Mouse (Mus musculus) forebrain, embryonic 12.5 days (tissue): Measurements from ENCODE around the gene Id3. TPM values are rescaled to one million over a fixed set of nuclear protein-coding genes. Genes with fewer than 3 reads are reported as not detected.
"Not testable (repeated sequence)": the region's sequence is repeated elsewhere in the genome, so short reads cannot be mapped to it uniquely, and the experiment has no call there.

ENCODE experiments used
- ATAC-seq: fragments of 200-750 bp; cut with Nextera tagmentation; 2 replicates; pipeline ENCODE4 v1.8.0; 2017; ENCODE audit warnings: moderate TSS enrichment; ENCODE audit not compliant: low FRiP score
- H3K27ac ChIP-seq: fragments of 300-500 bp; sonication (generic); 2 replicates; pipeline ENCODE4 v1.5.1; 2016; ENCODE audit warnings: mild to moderate bottlenecking
- H3K27me3 ChIP-seq: fragments of 300-500 bp; sonication (generic); 2 replicates; pipeline ENCODE4 v1.6.1; 2016; ENCODE audit warnings: mild to moderate bottlenecking
- H3K36me3 ChIP-seq: fragments of 300-500 bp; sonication (generic); replicated peaks from 2 replicates; pipeline ENCODE4 v1.6.1; 2016; ENCODE audit warnings: mild to moderate bottlenecking
- H3K4me1 ChIP-seq: fragments of 300-500 bp; sonication (generic); 2 replicates; pipeline ENCODE4 v1.6.1; 2016
- H3K4me2 ChIP-seq: fragments of 300-500 bp; sonication (generic); 2 replicates; pipeline ENCODE4 v1.6.1; 2016; ENCODE audit warnings: mild to moderate bottlenecking, moderate library complexity
- H3K4me3 ChIP-seq: fragments of 300-500 bp; sonication (generic); replicated peaks from 2 replicates; pipeline ENCODE4 v1.5.1; 2016; ENCODE audit warnings: mild to moderate bottlenecking
- H3K9ac ChIP-seq: fragments of 300-500 bp; sonication (generic); 2 replicates; pipeline ENCODE4 v1.6.1; 2016; ENCODE audit warnings: mild to moderate bottlenecking
- H3K9me3 ChIP-seq: fragments of 300-500 bp; sonication (generic); 2 replicates; pipeline ENCODE4 v1.6.1; 2016
- WGBS: fragments of 180-500 bp; shearing (Covaris S2); methylation state at CpG from one replicate; pipeline ENCODE4 v1.1.7; 2016; 5-methylcytosine and 5-hydroxymethylcytosine counted together
- polyA plus RNA-seq: library from polyadenylated mRNA; unstranded; fragments of >200 nt; fragmentation: Nextera tagmentation; extraction: Ambion mirVana; gene quantifications from 2 replicates; pipeline ENCODE4 v1.2.1, GENCODE M21; 2016

Id3 gene
- 173 and 228 TPM in 2 replicates for polyA plus RNA-seq

GRCm38 (mm10) chr4:136143193-136143976 is at the start of gene Id3:
Gene Id3, plus strand, starts transcription at chr4:136143497.
- Histone ChIP-seq H3K4me1 (peaks cover 95% of the 10 kb centered on the region), H3K27me3 (peaks cover 31% of the 10 kb centered on the region), H3K9me3 (no peaks in the 10 kb centered on the region), H3K36me3 (no peaks in the 10 kb centered on the region), H3K4me3 (peak within 1 kb of the TSS; percentile 62), H3K27ac (peak within 1 kb of the TSS; percentile 83), H3K4me2 (peak within 1 kb of the TSS; percentile 79), H3K9ac (peak within 1 kb of the TSS; percentile 81)
- WGBS: under 1% methylated on average over 39 of the region's 39 CpGs
- ATAC-seq: peak; percentile 85

DNA sequence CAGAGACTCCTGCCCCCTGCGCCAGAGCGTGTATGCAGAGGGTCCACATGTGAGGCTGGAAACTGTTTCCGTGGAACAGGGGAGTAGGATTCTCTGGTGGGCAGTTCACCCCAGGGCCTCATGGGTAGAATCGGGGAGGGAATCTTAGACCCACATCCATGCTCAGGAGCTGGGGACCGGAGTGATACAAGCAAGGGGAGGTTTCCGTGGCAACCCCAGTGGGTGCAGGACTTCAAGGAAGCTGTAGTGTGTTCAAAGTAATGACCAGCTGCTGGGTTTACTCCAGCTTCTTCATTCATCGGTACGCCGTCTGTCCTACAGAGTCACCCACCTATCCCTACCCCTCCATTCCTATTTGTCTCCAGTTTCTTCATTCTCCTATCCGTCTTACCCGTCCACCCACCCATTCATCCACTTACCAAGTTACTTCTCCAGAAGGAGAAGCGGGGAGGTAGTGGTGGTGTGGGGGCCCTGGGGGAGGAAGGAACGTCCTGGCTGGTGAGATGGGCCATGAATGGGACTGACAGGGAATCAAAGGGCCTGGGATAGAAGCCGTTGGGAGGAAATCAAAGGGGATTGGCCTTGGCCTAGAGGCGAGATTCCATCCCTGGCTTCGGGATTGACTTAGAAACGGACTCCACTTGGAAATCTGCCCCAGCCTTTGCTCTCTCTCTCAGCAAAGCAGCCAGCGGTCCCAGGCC is 48.6 kb upstream of the Id3 start:
- 75% methylated on average over 18 of the region's 18 CpGs for WGBS
- no peaks in the 10 kb centered on the region for H3K9me3 ChIP-seq
- no peak overlapping the region for H3K27ac ChIP-seq
- no peak overlapping the region for H3K4me3 ChIP-seq
- no peaks in the 10 kb centered on the region for H3K36me3 ChIP-seq
- no peaks in the 10 kb centered on the region for H3K27me3 ChIP-seq
- peaks cover 14% of the 10 kb centered on the region; the same call in 1 of the 2 replicates for H3K4me1 ChIP-seq
- no peak overlapping the region for H3K9ac ChIP-seq
- no peak for ATAC-seq
- H3K4me2 ChIP-seq: no peak overlapping the region

DNA sequence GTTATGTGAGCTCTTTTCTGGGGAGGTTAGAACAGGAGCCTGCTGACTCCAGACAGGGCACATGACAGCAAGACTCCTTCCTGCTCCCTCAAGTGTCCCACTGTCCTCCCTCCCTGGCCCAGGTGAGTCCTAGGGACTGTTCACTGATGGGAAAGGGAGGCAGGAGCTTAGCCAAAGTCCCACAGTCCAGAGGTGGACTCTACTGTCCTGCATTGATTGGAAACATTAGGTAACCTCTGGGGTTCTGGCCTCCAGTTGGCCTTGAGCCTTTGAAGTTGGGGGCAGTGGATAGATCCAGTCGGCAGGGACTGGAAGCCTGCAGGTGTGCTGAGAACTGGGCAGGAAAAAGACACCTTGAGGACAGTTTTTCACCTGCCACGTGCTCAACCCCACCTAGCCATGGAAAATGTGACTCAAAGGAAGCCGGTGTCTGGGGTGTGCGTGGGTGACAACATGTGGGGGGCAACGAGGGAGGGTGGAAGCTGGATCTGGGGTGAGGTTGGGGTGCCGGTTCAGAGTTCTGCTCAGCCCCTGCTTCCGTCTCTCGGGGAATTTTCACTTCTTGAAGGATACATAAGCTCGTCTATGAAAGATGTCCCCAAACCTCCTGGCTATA is 47.7 kb upstream of the Id3 start:
- Histone ChIP-seq H3K27ac (no peak overlapping the region), H3K36me3 (no peaks in the 10 kb centered on the region), H3K4me1 (peaks cover 14% of the 10 kb centered on the region; the same call in 1 of the 2 replicates), H3K9me3 (no peaks in the 10 kb centered on the region), H3K4me3 (no peak overlapping the region), H3K27me3 (no peaks in the 10 kb centered on the region), H3K9ac (no peak overlapping the region), H3K4me2 (no peak overlapping the region)
- 82% methylated on average over 9 of the region's 9 CpGs for WGBS
- ATAC-seq: no peak

- Histone ChIP-seq H3K36me3 (no peaks in the 10 kb centered on the region), H3K4me1 (peaks cover 14% of the 10 kb centered on the region; the same call in 1 of the 2 replicates), H3K27me3 (no peaks in the 10 kb centered on the region), H3K9ac (no peak overlapping the region), H3K4me2 (no peak overlapping the region), H3K27ac (no peak overlapping the region), H3K4me3 (no peak overlapping the region), H3K9me3 (no peaks in the 10 kb centered on the region)
- no peak for ATAC-seq
- WGBS: 68% methylated on average over 11 of the region's 11 CpGs
Observed at GRCm38 (mm10) chr4:136096446-136097113, 46.7 kb upstream of the Id3 start.

DNA sequence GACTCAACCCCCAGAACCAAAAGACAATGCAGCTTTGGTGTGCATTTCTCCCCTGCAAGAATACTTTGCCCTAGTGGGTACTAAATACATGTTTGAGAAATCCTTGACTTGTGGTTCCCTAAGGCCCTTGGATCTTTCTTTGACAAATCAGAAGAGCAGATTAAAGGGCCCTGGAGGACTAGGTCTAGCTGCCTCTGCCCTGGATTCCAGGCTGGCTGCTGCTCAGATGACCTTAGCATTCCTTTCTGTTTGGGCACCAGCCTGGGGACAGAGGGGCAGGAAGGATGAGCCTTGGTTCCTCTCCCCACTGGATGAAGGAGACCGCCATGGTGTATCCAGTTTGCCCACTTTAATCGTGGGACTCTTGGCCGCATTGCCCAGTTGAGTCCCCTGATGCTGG is 44.9 kb upstream of the Id3 start:
- H3K36me3 ChIP-seq: no peaks in the 10 kb centered on the region
- no peaks in the 10 kb centered on the region for H3K9me3 ChIP-seq
- H3K4me2 ChIP-seq: no peak overlapping the region
- 96% methylated on average over 3 of the region's 3 CpGs for WGBS
- peaks cover 14% of the 10 kb centered on the region; the same call in 1 of the 2 replicates for H3K4me1 ChIP-seq
- H3K4me3 ChIP-seq: no peak overlapping the region
- H3K27ac ChIP-seq: no peak overlapping the region
- H3K9ac ChIP-seq: no peak overlapping the region
- H3K27me3 ChIP-seq: peaks cover 2% of the 10 kb centered on the region; the same call in 1 of the 2 replicates
- ATAC-seq: no peak

- WGBS: 75% methylated on average over 12 of the region's 12 CpGs
Observed at GRCm38 (mm10) chr4:136100396-136101070, 42.8 kb upstream of the Id3 start.

DNA sequence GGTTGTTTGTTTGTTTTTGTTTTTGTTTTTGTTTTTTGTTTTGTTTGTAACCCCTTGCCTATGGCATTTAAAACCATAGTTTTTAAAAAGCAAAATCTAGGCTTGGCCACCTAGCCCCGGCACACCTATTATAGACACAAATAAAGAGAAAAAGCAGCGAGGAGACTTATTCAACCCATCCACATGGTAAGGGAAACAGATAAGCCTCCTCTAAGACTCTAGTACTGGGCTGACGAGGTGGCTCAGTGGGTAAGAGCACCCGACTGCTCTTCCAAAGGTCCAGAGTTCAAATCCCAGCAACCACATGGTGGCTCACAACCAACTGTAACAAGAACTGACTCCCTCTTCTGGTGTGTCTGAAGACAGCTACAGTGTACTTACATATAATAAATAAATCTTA is 41.5 kb upstream of the Id3 start:
- H3K27ac ChIP-seq, H3K36me3 ChIP-seq, H3K9me3 ChIP-seq, H3K4me2 ChIP-seq, H3K9ac ChIP-seq, H3K4me3 ChIP-seq, ATAC-seq: not testable (repeated sequence)
- peaks cover 13% of the 10 kb centered on the region for H3K27me3 ChIP-seq
- H3K4me1 ChIP-seq: peaks cover 13% of the 10 kb centered on the region
- 83% methylated on average over 4 of the region's 4 CpGs for WGBS

More at GRCm38 (mm10) chr4:136100396-136101070, 42.8 kb upstream of the Id3 start:
- H3K4me2 ChIP-seq: no peak overlapping the region
- H3K4me1 ChIP-seq: peaks cover 14% of the 10 kb centered on the region
- H3K9me3 ChIP-seq: no peaks in the 10 kb centered on the region
- no peak overlapping the region for H3K27ac ChIP-seq
- H3K9ac ChIP-seq: no peak overlapping the region
- no peak for ATAC-seq
- no peak overlapping the region for H3K4me3 ChIP-seq
- peaks cover 10% of the 10 kb centered on the region for H3K27me3 ChIP-seq
- H3K36me3 ChIP-seq: no peaks in the 10 kb centered on the region

DNA sequence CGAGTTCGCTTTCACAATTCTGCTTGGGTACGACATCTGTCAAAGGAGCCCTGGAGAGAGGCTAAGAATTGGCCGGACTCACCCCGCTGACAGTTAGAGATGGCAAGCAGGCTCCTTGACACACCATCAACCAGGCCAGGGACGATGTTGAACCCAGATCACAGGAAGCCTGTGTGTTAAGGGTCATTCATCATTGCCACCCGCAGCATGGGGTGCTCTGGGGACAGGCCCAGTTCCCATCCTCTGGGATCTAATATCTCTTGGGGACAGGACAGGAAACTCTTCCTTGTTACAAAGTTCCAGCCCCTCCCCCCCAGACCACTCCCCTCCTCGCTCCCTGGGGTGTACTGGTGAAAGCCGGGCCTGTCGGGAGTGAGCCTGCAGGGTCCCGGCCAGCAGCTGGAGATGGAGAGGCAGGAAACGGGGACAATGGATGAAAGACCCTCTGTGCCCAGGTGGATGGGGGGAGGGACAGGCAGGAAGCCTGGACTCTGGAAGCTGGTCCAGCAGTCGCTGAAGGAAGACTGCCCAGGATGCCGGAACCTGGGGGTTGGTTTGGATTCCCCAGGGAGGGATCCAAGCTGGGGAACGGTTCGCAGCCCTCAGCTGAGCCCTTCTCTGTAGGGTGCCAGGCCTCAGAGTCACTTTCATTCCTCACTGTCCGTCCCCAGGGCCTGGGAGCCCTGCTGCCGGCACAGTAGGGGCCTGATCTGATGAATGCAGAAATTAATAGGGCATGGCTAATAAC is 38.5 kb upstream of the Id3 start:
- ATAC-seq: peak; percentile 44; the same call in 1 of the 2 replicates
- no peaks in the 10 kb centered on the region for H3K36me3 ChIP-seq
- 6% methylated on average over 18 of the region's 18 CpGs for WGBS
- peak overlapping the region; percentile 10; the same call in 1 of the 2 replicates for H3K4me2 ChIP-seq
- 0 out of 2 replicates have a peak overlapping the region, but pooled peaks have one; percentile 51 for H3K27ac ChIP-seq
- no peak overlapping the region for H3K4me3 ChIP-seq
- no peaks in the 10 kb centered on the region for H3K9me3 ChIP-seq
- H3K4me1 ChIP-seq: peaks cover 13% of the 10 kb centered on the region
- peaks cover 13% of the 10 kb centered on the region for H3K27me3 ChIP-seq
- peak overlapping the region; percentile 18; the same call in 1 of the 2 replicates for H3K9ac ChIP-seq

- ATAC-seq: no peak
- Histone ChIP-seq H3K27ac (no peak overlapping the region), H3K4me3 (no peak overlapping the region)
Observed at GRCm38 (mm10) chr4:136106880-136107301, 36.4 kb upstream of the Id3 start.

DNA sequence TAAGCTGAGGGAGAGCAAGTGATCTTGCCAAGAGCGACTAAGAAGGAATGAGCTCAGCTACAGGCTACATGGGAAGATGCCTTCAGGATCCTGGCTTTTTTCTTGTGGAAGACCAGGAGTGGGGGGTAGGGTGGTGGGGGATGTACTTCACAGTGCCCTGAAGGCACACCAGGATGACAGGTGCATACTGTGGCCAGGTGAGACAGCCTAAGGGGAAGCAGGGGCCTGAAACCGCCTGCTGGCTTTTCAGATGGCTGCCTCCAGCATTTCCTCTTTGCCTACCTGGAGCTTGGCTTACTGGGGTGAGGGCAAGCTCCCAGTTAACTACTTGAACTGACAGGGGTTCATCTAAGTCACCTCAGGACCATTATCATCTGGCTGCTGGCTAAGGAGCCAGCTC is 34.1 kb upstream of the Id3 start:
- Histone ChIP-seq H3K36me3 (no peaks in the 10 kb centered on the region), H3K4me3 (no peak overlapping the region), H3K9me3 (no peaks in the 10 kb centered on the region), H3K27ac (no peak overlapping the region; the same call in 1 of the 2 replicates), H3K4me2 (no peak overlapping the region), H3K9ac (no peak overlapping the region), H3K27me3 (peaks cover 5% of the 10 kb centered on the region), H3K4me1 (peaks cover 12% of the 10 kb centered on the region)
- 88% methylated on average over 2 of the region's 2 CpGs for WGBS
- ATAC-seq: no peak

More at GRCm38 (mm10) chr4:136106880-136107301, 36.4 kb upstream of the Id3 start:
- Histone ChIP-seq H3K9me3 (no peaks in the 10 kb centered on the region), H3K27me3 (peaks cover 13% of the 10 kb centered on the region), H3K4me1 (peaks cover 13% of the 10 kb centered on the region), H3K9ac (no peak overlapping the region), H3K4me2 (no peak overlapping the region), H3K36me3 (no peaks in the 10 kb centered on the region)
- 56% methylated on average over 7 of the region's 7 CpGs for WGBS
